Mouse (Mus musculus) small intestine, adult 2 months (tissue): ENCODE measurements around the gene Gm26620.

Experiments used
- CTCF ChIP-seq: fragments of 200-500 bp; IDR thresholded peaks from 2 replicates; pipeline ENCODE4 v1.5.1; 2012; ENCODE audit warnings: low read depth, mild to moderate bottlenecking, control low read depth, inconsistent platforms, low read length, moderate library complexity, mixed read lengths; ENCODE audit not compliant: insufficient replicate concordance, insufficient read length; ENCODE audit errors: extremely low read depth
- POLR2A ChIP-seq: fragments of 200-500 bp; IDR thresholded peaks from 2 replicates; pipeline ENCODE4 v1.6.1; 2012; ENCODE audit warnings: low read depth, mild to moderate bottlenecking, control low read depth, inconsistent platforms, low read length, moderate library complexity

DNA sequence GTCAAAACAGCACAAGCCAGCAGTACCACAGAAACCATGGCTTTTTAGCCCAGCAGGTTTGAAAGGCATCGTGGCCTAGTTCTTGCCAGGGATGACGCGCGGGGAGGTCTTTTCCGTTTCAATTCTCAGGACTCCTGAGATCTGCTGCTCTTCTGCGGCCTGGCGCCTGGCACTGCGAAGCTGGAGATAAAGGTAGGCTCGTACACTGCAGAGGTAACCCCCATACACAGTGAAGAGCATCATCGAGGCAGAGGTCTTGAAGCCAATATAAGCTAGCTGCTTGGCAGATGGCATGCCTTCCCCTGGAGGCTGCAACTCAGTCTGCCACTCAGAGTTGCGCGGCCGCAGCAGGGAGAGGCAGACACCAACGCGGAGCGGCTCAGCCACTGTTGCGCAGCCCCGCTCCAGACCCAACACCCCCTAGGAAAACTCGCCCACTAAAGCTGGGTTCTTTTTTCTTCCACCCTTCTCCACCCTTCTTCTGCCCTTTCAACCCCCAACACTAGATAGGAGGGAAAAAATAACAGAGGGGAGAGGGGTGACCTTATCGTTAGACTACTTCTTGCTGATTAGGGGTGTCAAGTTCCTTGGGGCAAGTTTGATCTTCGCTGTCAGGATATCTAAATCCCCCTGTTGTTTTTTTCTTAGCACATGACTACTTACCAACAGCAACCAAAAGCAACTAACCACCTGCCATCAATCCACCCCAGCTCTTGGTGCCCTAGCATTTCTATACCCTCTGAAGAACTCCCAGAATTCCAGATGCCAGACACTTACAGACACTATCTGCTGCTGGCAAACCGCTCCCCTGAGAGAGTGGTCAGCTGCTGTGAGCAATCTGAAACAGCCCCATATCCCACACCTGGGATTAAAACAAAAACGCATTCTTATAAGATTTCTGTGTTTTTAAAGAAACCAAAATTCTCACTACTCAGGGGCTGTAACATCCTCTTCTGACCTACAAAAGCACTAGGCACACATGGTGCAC lies 33.9 kb upstream of the Gm26620 start:
- no peak for TF ChIP-seq POLR2A
- TF ChIP-seq CTCF = no peak
